Mouse (Mus musculus): ENCODE data around the gene Psg29.
A peak's percentile ranks its signal among the peaks of the same experiment; 100 is the strongest.

Gene Psg29

DNA sequence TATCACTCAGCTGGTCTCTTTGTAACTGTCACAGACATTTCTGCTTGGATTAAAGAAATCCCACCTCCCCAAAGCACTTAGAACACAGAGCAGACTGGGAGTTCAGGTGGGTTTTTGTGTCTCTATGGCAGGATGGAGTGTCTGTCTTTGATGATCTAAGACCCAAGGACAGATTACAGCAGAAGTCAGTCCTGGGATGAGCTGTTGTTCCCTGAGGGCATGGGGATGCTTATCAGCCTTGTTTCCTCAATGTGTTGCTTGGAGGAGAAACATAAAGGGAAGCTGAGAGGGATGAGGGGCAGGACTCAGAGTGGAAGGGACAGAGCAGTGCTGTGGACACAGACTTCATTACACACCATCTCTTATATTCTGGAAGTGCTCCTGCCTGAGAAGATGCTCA lies at the start of gene Psg29:
Gene Psg29, plus strand, starts transcription at position 301 of the 400 bp plus-strand sequence.
- DNase-seq, result no peak

DNA sequence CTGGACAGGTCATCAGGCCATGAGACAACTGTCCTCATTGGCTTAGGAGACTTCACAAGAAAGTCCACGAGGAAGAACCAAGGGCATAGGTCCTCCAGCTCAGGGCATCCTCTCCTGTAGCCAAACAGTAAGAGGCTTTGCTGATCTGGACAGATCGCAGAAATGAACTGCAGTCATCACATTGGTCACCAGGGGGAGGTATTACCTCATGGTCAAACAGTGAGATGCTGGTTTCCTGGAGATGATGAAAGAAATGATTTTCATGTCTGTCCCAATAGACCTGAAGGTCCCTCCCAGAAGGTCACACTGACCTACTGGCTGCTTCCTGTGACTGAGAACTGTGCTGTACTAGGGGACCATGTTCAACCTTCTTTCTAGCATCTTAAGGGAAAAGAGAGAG lies 47.6 kb upstream of the Psg29 start:
- peak; percentile 68 to 87 for DNase-seq

DNA sequence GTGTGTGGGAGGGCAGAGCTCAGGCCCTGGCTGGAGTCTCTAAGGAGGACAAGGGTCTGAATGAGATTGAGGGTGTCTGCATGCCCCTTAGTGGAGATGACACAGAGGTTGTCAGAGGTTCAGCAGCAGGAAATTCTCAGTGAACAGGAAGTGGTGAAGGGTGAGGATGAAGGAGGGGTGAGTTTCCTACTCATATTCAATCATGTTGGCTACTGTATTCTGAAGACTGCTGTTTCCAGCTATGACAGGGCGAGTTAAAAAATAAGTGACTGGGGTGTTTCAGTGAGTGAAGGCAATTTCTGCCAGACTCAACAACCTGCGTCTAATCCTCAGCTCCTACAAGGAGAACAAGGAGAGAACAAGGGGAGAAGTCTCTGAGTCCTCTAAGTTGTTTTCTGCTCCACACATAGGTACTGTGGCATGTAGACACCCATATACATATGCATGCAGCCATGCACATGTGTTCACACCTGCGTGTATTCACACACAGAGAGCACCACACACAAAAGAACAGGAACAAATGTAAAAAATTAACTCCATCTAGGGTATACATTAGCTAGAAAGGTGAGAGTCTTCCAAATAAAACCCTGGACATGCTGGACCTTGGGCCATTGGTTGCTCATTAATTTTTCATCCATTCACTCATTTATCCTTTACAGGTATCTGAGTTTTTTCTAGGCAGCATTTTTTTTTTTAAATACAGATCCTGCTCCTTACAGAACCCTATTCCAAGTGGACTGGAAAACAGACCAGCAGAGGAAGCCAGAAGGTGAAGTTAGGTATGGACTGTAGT lies 46.2 kb upstream of the Psg29 start:
- DNase-seq, result peak; percentile 40 to 80

DNA sequence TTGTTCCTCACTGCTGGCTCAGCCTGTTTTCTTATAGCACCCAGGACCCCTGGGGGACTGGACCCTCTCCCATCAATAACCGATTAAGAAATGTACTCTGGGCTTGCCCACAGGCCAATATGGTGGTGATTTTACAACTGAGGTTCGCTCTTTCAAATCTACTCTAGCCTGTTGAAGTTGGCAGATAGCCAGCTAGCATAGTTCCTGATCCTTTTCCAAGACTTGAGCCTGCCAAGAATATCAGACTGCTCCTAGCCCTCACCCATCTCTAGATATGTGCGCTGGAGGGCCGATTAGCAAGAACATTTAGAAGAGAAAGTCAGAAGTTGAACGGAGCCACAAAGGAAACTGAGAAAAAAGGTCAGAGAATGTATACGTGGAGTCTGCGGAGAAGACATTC lies 44.3 kb upstream of the Psg29 start:
- DNase-seq, result peak; percentile 41 to 57

DNA sequence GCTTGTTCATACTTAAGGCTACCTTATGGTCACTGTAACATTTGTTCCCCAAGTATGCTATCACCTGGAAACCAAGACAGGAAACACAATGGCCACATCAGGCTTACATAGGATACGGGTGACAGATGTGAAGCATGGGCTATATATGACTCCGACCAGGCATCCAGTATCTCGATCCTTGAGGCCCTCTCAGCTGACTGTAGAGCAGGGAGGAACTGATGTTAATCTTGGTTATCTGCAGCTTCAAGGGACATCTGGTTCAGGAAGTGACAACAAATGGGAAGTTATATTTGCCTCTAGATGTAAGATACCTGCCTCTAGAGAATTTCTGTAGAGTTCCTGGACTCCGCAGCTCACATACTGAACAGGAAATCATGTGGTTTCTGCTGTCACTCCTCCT lies 31.4 kb upstream of the Psg29 start:
- no peak for DNase-seq

DNA sequence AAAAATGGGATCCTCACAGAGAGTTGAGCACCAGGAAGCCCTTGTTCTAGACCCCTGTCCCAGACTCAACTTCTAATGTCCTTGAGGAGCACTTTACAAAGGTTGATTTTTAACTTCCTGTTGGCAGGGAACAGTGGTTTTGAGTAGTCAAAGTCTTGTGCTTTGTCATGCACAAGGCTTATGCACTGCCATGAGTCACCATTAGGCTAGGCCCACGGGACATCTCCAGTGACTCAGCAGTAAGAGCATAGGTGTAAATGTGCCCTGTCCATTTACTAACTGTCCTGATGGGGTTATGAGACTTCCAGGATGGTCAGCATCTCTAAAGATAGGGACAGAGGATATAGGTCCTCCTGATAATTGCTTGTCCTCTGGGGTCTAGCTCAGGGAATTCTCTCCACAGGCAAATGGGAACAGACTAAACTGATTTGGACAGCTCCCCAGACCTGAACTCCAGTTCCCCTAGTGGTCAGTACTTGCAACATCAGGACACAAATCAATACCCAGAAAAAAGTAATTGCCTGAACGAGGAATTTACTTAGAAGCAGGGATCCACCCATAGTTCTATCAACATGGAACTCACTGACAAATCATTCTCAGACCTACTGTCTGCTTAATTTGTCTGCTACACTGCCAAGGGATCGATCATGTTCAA lies 2.4 kb downstream of the Psg29 start:
- no peak for DNase-seq
